Mouse (Mus musculus): ENCODE data around the gene Nrxn1. TPM values are rescaled to one million over a fixed set of nuclear protein-coding genes. Genes with fewer than 3 reads are reported as not detected.

The Nrxn1 gene
- total RNA-seq, 2 experiments from 2014 or later: 571 to 623 TPM

DNA sequence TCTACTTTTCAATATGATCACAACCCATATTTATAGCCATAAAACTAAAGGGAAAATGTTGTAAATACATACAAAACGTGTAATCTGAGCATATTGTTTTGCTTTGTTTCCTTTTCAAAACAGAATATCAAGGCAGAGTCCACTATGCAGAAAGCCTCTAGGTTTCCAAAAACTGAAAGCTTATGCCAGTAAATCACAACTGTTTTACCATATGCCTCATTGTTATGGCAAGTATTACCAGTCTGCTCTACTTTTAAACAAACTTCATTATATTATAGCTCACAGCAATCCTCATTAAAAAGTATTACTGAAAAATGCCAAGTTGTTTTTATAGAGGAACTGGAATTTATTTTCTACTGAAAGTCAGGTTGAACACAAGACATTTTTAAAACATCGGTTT is 275.0 kb downstream of the Nrxn1 start:
- intact Hi-C loops (cut with DNase I): no loop called here

DNA sequence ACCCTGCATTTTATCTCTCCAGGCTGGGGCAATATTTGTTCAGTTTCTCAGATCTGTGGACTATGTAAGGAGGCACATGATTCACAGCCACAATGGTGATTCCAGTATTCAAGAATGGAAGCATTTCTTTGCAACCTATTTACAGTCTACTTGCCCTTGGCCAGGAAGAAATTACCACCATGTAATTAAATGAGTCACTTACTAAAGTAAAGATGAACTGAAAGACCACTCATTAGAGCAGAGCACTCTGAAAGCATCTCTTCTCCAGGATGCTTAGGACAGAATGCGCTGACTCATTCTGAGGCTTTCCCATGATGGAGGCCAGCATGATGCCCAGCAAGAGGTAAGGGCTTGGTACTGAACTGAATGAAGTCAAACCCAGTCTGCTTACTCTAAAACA is 277.6 kb downstream of the Nrxn1 start:
- no peak for DNase-seq (ENCODE audit: low spot score in 2 of 2)
- intact Hi-C loops (cut with DNase I): no loop called here

More for the DNA sequence above, 275.0 kb downstream of the Nrxn1 start:
- no peak for DNase-seq (ENCODE audit: low spot score in 2 of 2)

DNA sequence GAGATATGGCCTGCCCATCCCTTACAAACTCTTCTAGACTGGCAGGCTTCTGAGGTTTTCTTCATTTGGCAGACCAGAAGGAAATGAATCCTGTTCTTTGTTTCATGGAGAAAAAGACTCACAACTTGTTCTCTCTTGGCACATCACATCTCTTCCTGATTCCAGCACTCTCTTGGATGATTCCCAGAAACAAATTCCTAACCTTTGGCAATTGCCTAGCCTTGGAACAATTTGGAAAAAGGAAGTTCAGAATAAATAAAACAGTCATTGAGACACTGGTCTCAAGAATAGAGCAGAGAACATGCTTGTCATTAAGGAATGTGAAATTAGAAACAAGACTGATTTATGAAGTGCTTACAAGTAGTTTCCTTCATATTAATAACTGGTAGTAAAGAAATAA is 279.1 kb downstream of the Nrxn1 start:
- intact Hi-C loops (cut with DNase I): no loop called here

GRCm38 (mm10) chr17:90812485-90812884 is 280.4 kb downstream of the Nrxn1 start:
- intact Hi-C loops (cut with DNase I): no loop called here
- no peak for DNase-seq (ENCODE audit: low spot score in 2 of 2)

More for the DNA sequence above, 279.1 kb downstream of the Nrxn1 start:
- DNase-seq (ENCODE audit: low spot score in 2 of 2): no peak

- intact Hi-C loops (cut with DNase I): loop anchor here (5.0 to 10.0 kb wide), 2 partner anchors 175 to 283 kb away; partner anchors contain the start of gene Nrxn1
- peak; percentile 52 to 65 for DNase-seq (ENCODE audit: low spot score in 2 of 2)
Observed at GRCm38 (mm10) chr17:90809197-90810163, 283.4 kb downstream of the Nrxn1 start.

- intact Hi-C loops (cut with DNase I): loop anchor here (5.0 to 10.0 kb wide), 2 partner anchors 173 to 284 kb away; partner anchors contain the start of gene Nrxn1
Observed at GRCm38 (mm10) chr17:90808256-90808655, 284.6 kb downstream of the Nrxn1 start.

GRCm38 (mm10) chr17:90807199-90807598 is 285.7 kb downstream of the Nrxn1 start:
- intact Hi-C loops (cut with DNase I): loop anchor here (5.0 to 10.0 kb wide), 2 partner anchors 172 to 285 kb away; partner anchors contain the start of gene Nrxn1
- no peak for DNase-seq (ENCODE audit: low spot score in 2 of 2)

More at GRCm38 (mm10) chr17:90808256-90808655, 284.6 kb downstream of the Nrxn1 start:
- no peak for DNase-seq (ENCODE audit: low spot score in 2 of 2)

GRCm38 (mm10) chr17:90798689-90799088 is 294.2 kb downstream of the Nrxn1 start:
- intact Hi-C loops (cut with DNase I): no loop called here
- DNase-seq (ENCODE audit: low spot score in 2 of 2): no peak

GRCm38 (mm10) chr17:90797659-90798288 is 295.1 kb downstream of the Nrxn1 start:
- intact Hi-C loops (cut with DNase I): no loop called here
- no peak for DNase-seq (ENCODE audit: low spot score in 2 of 2)

GRCm38 (mm10) chr17:90796974-90797373 is 295.9 kb downstream of the Nrxn1 start:
- DNase-seq (ENCODE audit: low spot score in 2 of 2): no peak
- intact Hi-C loops (cut with DNase I): no loop called here

- intact Hi-C loops (cut with DNase I): no loop called here
- no peak for DNase-seq (ENCODE audit: low spot score in 2 of 2)
Observed at GRCm38 (mm10) chr17:90788491-90789127, 304.3 kb downstream of the Nrxn1 start.

DNA sequence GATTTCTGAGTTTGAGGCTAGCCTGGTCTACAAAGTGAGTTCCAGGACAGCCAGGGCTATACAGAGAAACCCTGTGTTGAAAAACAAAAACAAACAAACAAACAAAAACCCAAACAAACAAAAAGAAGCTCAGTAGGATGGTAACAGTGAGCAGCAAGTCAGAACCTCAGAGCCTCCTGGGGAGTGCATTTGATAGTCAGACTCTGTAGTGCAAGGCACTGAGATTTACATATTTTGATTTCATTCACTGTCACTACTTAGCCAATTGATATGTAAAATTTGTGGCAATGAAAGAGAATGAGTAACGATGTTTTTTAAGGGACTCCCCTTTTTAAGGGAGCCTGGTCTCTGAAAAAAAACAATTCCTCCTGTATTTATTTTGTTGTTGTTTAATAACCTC is 304.8 kb downstream of the Nrxn1 start:
- intact Hi-C loops (cut with DNase I): no loop called here
- no peak for DNase-seq (ENCODE audit: low spot score in 2 of 2)

GRCm38 (mm10) chr17:90787121-90787788 is 305.6 kb downstream of the Nrxn1 start:
- no peak for DNase-seq (ENCODE audit: low spot score in 2 of 2)
- intact Hi-C loops (cut with DNase I): no loop called here

DNA sequence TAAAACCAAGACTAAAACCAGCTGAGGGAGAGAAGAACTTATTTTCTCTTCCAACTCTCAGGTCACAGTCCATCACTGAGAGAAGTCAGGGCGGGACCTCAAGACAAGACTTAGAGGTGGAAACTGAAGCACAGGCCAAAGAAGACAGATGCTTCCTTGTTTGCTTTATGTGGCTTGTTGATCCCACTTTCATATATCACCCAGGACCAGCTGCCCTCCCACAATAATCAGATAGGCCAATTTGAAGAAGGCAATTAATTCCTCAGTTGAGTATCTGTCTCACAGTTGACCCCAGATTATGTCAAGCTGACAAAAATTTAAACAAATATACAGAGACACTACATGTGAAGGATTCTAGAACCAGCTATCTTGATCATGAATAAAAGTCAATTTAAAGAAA is 312.4 kb downstream of the Nrxn1 start:
- no peak for DNase-seq (ENCODE audit: low spot score in 2 of 2)
- intact Hi-C loops (cut with DNase I): no loop called here

DNA sequence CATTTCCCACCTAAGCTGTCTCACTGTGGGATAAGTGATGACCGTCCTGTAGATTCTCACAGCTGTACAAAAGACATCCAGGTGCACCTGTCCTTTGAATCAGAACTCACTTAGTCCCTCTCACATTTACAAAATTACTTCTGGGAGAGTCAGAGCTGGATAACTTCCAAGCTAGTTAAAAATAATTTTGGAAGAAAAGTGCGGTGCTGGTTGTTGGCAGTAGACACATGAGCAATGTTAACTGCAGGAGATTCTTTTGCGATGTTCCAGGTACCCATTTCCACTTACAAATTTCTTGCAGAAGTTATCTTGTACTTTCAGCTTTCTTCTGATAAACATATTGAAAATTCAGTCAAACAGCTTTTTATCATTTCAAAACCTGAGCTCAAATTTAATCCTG is 317.5 kb downstream of the Nrxn1 start:
- intact Hi-C loops (cut with DNase I): no loop called here
- DNase-seq (ENCODE audit: low spot score in 2 of 2): no peak

GRCm38 (mm10) chr17:90773233-90773632 is 319.6 kb downstream of the Nrxn1 start:
- intact Hi-C loops (cut with DNase I): no loop called here
- no peak for DNase-seq (ENCODE audit: low spot score in 2 of 2)

DNA sequence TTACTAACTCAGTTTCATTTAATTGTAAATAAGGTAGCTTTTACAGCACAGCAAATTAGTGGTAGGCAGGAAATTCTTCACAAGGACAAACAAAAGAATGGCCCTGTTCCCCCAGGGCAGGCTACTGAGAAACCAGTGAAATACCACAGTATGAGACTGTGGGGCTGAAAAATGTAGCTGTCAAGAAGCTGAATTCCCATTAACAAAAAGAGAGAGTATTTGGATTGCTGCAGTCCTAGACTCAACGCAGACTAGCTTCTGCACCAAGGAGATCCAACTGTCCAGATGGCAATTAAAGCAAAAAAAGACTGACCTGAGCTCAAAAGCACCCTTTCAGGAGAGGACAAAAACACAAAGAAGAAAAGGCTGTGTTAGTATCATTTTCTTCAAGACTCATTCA is 324.7 kb downstream of the Nrxn1 start:
- DNase-seq (ENCODE audit: low spot score in 2 of 2): no peak
- intact Hi-C loops (cut with DNase I): no loop called here

DNA sequence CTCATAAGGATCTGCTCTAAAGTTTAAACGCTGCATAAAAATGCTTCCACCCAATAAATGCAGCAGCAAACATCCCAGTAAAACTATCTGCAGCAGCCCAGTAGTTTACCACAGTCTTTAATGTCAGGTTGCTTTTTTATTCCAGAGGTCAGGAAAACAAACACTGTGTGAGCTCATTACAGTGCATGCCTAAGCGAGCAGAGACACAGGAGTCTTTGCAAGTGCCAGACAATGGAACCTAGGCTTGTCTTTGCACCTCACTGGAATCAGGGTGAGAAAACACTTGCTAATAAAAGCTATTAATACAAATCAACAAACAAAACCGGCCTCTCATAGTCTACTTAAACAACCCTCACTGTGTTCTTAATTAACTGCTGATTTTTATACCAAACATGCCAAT is 365.7 kb downstream of the Nrxn1 start:
- no peak for DNase-seq (ENCODE audit: low spot score in 2 of 2)
- intact Hi-C loops (cut with DNase I): no loop called here

DNA sequence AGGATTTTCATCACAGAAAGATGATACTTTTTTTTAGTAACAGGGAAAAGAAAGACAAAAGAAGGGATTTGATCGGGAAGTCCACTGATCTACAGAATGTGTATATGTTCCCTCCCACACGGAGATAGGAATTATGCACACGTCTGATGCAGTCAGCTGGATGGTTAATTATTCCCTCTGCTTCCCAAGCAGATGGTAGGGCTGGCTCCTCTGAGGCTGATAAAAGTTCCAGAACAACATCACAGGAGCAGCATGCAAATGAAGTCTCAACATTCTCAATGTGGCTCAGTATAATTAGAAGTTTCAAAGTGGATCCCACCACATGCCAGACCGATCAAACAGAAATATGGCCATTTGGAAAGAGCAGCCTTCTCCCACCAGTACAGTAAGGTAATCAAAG is 388.1 kb downstream of the Nrxn1 start:
- intact Hi-C loops (cut with DNase I): no loop called here
- peak in 1 of 2 experiments; percentile 57 for DNase-seq (ENCODE audit: low spot score in 2 of 2)

- no peak for DNase-seq (ENCODE audit: low spot score in 2 of 2)
- intact Hi-C loops (cut with DNase I): no loop called here
Observed at GRCm38 (mm10) chr17:90702626-90703025, 390.2 kb downstream of the Nrxn1 start.
